Mouse (Mus musculus): Measurements from ENCODE around the gene Sort1. TPM values are rescaled to one million over a fixed set of nuclear protein-coding genes. Genes with fewer than 3 reads are reported as not detected.

Gene Sort1
- polyA plus RNA-seq, 1 experiment from 2014 or later: 4.6 TPM

DNA sequence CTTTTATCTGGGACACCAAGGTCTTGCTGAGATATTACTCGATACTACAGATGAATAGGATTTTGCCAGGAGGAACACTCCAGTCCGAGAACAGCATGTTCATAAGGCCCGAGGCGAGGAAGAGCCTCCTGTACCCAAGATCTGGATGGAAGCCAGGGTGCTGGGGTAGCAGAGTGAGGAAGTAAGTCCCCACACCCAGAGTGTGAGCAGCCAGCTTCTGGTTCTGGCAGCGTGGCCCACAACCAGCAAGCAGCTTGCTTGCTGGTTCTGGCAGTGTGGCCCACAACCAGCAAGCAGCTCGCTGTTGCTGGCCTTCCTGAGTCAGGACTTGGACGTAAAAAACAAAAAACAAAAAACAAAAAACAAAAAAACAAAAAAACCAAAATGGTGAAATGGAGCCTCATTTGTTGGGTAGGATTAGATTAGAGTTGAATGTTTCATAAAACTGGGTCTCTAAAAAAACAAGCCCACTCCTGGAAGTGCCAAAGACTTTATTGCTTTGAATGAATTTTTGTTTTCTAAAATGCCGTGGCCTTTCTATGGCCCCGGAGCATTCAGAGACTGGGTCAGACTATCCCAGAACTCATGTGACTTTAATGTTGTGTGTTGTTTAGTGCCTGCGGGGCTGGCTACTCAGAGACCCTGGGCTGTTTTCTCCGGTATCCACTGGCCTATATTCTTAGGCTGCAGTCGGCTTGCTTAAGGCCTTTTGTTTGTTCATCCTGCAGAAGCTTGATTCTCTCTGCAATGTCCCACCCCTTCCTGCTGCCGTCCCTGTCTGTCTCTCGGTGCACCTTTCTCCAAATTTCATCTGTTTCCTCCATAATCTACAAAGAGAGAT, 11.7 kb downstream of the Sort1 start:
- Histone ChIP-seq H3K4me3 (ENCODE audit: low read depth, low read length) (no peak overlapping the region), H3K4me2 (replicated peaks; ENCODE audit: low read depth) (peak overlapping the region; percentile 54), H3K9ac (ENCODE audit: low read depth, low read length) (no peak overlapping the region), H3K27me3 (replicated peaks; ENCODE audit: control insufficient read depth, insufficient read depth, low read length) (no peaks in the 10 kb centered on the region), H3K9me3 (ENCODE audit: control insufficient read depth) (no peaks in the 10 kb centered on the region), H3K4me1 (replicated peaks; ENCODE audit: control insufficient read depth, insufficient read depth, low read length) (peaks cover 7% of the 10 kb centered on the region; the same call in 1 of the 2 replicates), H3K36me3 (ENCODE audit: control insufficient read depth, insufficient read depth) (no peaks in the 10 kb centered on the region), H3K27ac (ENCODE audit: low read depth, low read length) (no peak overlapping the region)
- ATAC-seq: no peak
- 43% methylated on average over 14 of the region's 14 CpGs for WGBS
- no peak for TF ChIP-seq CTCF (IDR thresholded peaks at IDR 0.05; ENCODE audit: low read depth)

DNA sequence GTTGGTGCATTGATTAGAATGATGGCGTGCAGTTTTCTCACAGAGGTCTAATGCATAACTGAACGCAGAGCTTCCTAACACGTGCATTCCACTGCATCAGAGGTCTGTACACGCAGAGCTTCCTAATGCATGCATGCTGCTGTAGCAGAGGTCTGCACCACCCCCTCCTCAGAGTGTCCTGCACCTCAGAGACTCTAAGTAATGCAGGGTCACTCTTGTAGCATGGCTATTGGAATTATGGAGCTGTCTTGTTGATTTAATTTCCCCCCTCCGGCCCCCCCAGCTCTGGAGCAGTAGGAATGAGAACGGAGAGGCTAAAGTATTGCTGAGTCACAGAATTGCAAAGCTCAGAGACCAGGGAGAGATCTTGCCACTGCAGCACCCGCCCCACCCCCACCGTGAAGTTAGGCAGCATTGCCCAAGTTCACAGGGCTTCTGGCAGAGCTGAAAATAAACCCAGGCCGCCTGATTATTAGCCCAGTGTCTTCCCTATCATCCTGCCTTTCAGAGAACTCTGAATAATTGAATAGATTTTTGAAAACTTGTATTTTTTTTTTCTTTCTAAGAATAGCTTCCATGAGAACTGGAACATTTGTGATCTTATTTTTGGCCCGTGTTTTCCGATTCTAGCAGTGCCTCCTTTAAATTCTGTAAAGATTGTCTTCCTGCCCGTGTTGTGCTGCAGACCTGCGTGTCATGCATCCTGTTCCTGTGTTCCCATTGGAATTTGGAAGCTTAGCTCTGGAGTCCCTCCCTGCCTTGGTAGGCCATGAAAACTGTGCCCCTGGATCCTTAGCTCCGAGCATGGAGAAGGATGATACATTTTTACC, 12.6 kb downstream of the Sort1 start:
- H3K4me2 ChIP-seq (replicated peaks; ENCODE audit: low read depth): peak overlapping the region; percentile 54
- peak; percentile 58; the same call in 1 of the 2 replicates for ATAC-seq
- H3K4me3 ChIP-seq (ENCODE audit: low read depth, low read length): no peak overlapping the region
- H3K4me1 ChIP-seq (replicated peaks; ENCODE audit: control insufficient read depth, insufficient read depth, low read length): peaks cover 7% of the 10 kb centered on the region; the same call in 1 of the 2 replicates
- 21% methylated on average over 14 of the region's 14 CpGs for WGBS
- H3K36me3 ChIP-seq (ENCODE audit: control insufficient read depth, insufficient read depth): no peaks in the 10 kb centered on the region
- no peak for TF ChIP-seq CTCF (IDR thresholded peaks at IDR 0.05; ENCODE audit: low read depth)
- no peak overlapping the region for H3K9ac ChIP-seq (ENCODE audit: low read depth, low read length)
- no peaks in the 10 kb centered on the region for H3K27me3 ChIP-seq (replicated peaks; ENCODE audit: control insufficient read depth, insufficient read depth, low read length)
- no peaks in the 10 kb centered on the region for H3K9me3 ChIP-seq (ENCODE audit: control insufficient read depth)
- H3K27ac ChIP-seq (ENCODE audit: low read depth, low read length): no peak overlapping the region; the same call in 1 of the 2 replicates

DNA sequence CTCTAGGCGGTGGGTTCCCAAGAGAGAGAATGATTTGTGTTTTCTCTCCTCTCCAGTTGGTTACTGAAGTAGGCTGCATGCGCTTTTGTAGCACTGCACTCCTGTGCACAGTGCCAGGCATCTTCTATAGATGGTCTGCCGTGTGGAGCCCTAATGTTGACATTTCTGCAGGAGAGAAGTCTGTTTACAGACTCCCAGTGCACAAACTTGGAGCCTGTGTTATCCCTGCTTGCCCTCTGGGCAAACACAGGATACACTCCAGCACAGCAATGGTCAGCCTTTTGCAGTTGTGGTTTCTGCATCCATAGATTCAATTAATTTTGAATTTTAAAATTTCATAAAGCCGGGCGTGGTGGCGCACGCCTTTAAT, 13.2 kb downstream of the Sort1 start:
- no peak for ATAC-seq

DNA sequence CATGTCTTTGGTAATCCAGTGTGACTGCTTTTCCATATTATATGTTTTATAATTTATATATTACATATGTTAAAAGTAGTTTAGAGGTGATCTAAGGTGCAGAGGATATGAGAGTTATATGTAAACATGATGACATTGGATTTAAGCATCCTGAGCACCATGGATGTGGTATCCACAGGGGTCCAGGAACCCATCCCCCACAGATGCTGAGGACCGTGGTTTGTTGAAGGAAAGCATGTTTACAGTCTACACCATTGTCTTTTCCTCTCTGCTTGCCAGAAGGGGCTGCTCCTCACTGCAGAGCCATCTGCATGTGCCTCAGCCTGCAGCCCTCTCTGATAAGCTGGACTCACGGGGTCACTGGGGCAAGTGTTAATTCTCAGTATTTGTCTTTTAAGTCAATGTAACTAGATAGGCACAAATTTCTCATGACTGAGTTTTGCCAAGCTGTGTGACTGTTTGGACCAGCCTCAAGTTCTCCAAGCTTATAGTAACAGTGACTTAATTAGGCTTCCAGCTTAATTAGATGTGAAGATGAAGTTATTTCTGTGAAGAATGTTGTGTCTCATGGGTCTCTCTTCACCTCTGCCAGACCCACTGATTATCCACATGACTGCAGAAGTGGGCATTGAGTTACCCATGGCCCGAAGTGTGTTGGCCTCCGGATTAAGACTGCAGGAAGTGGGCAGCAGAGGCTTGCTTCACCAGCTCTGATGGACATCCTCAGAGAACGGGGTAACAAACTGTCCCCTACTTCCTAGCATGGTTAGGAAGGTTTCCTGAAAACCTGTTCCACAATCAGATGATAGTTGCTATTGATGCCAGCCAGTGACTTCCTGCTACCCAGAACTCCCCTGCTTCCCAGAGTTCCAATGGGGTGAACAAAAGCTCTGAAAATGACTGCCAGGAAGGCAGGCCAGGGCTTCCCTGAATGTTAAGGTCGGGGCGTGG, 14.0 kb downstream of the Sort1 start:
- WGBS: 57% methylated on average over 7 of the region's 7 CpGs
- Histone ChIP-seq H3K27me3 (replicated peaks; ENCODE audit: control insufficient read depth, insufficient read depth, low read length) (no peaks in the 10 kb centered on the region), H3K4me3 (ENCODE audit: low read depth, low read length) (no peak overlapping the region), H3K36me3 (ENCODE audit: control insufficient read depth, insufficient read depth) (no peaks in the 10 kb centered on the region), H3K4me2 (replicated peaks; ENCODE audit: low read depth) (no peak overlapping the region), H3K9ac (ENCODE audit: low read depth, low read length) (no peak overlapping the region), H3K9me3 (ENCODE audit: control insufficient read depth) (no peaks in the 10 kb centered on the region), H3K27ac (ENCODE audit: low read depth, low read length) (no peak overlapping the region), H3K4me1 (replicated peaks; ENCODE audit: control insufficient read depth, insufficient read depth, low read length) (peaks cover 7% of the 10 kb centered on the region; the same call in 1 of the 2 replicates)
- no peak for TF ChIP-seq CTCF (IDR thresholded peaks at IDR 0.05; ENCODE audit: low read depth)
- no peak for ATAC-seq

More for the DNA sequence above, 13.2 kb downstream of the Sort1 start:
- Histone ChIP-seq H3K9me3 (ENCODE audit: control insufficient read depth) (no peaks in the 10 kb centered on the region), H3K9ac (ENCODE audit: low read depth, low read length) (no peak overlapping the region), H3K4me3 (ENCODE audit: low read depth, low read length) (no peak overlapping the region), H3K4me1 (replicated peaks; ENCODE audit: control insufficient read depth, insufficient read depth, low read length) (peaks cover 7% of the 10 kb centered on the region; the same call in 1 of the 2 replicates), H3K27ac (ENCODE audit: low read depth, low read length) (no peak overlapping the region; the same call in 1 of the 2 replicates), H3K36me3 (ENCODE audit: control insufficient read depth, insufficient read depth) (no peaks in the 10 kb centered on the region), H3K27me3 (replicated peaks; ENCODE audit: control insufficient read depth, insufficient read depth, low read length) (no peaks in the 10 kb centered on the region), H3K4me2 (replicated peaks; ENCODE audit: low read depth) (0 out of 2 replicates have a peak overlapping the region, but pooled peaks have one; percentile 54)
- 65% methylated on average over 7 of the region's 7 CpGs for WGBS
- TF ChIP-seq CTCF (IDR thresholded peaks at IDR 0.05; ENCODE audit: low read depth): no peak

GRCm38 (mm10) chr3:108300455-108301030, 16.7 kb downstream of the Sort1 start:
- Histone ChIP-seq H3K36me3 (ENCODE audit: control insufficient read depth, insufficient read depth) (no peaks in the 10 kb centered on the region), H3K4me2 (replicated peaks; ENCODE audit: low read depth) (no peak overlapping the region), H3K4me3 (ENCODE audit: low read depth, low read length) (no peak overlapping the region), H3K4me1 (replicated peaks; ENCODE audit: control insufficient read depth, insufficient read depth, low read length) (peaks cover 8% of the 10 kb centered on the region; the same call in 1 of the 2 replicates), H3K27ac (ENCODE audit: low read depth, low read length) (no peak overlapping the region), H3K9me3 (ENCODE audit: control insufficient read depth) (no peaks in the 10 kb centered on the region), H3K27me3 (replicated peaks; ENCODE audit: control insufficient read depth, insufficient read depth, low read length) (no peaks in the 10 kb centered on the region), H3K9ac (ENCODE audit: low read depth, low read length) (no peak overlapping the region)
- no peak for ATAC-seq
- 85% methylated on average over 6 of the region's 6 CpGs for WGBS
- TF ChIP-seq CTCF (IDR thresholded peaks at IDR 0.05; ENCODE audit: low read depth): no peak

All from intestine, postnatal 0 days (tissue).